Mouse (Mus musculus): Measurements from ENCODE around the gene Rhoq. TPM values are rescaled to one million over a fixed set of nuclear protein-coding genes. Genes with fewer than 3 reads are reported as not detected.

Gene Rhoq
- polyA plus RNA-seq, 1 experiment from 2014 or later = 13.1 TPM

DNA sequence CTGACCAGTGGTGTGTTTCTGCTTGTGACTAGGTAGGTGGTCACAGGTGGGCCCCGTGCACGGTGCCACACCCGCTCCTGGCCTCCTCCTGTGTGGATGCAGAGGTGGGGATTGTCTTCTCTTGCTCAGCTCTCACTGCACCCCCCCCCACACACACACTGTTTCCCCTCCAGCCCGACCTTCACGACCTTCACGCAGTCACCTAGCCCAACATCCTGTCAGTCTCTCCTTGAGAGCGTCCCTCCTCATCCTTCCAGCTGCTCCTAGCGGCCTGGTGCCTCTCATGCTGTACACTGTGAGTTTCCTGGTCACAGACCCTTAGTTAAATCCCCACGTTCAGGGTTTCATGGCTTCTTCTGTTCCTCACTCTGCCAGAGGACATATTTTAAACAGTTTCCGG is 13.5 kb downstream of the Rhoq start:
- H3K9ac ChIP-seq (ENCODE audit: low read depth, low read length) = no peak overlapping the region
- H3K4me2 ChIP-seq (replicated peaks; ENCODE audit: low read depth, low read length) = no peak overlapping the region
- no peaks in the 10 kb centered on the region for H3K27me3 ChIP-seq (ENCODE audit: control insufficient read depth, insufficient read depth, low read length)
- H3K4me3 ChIP-seq (ENCODE audit: low read depth, low read length) = no peak overlapping the region
- no peaks in the 10 kb centered on the region for H3K9me3 ChIP-seq (ENCODE audit: control insufficient read depth, low read length)
- no peaks in the 10 kb centered on the region for H3K4me1 ChIP-seq (replicated peaks; ENCODE audit: control insufficient read depth, insufficient read depth, low read length)
- ATAC-seq (ENCODE audit: low FRiP score) (no peak), DNase-seq (ENCODE audit: low spot score) (no peak)
- H3K36me3 ChIP-seq (ENCODE audit: control insufficient read depth, insufficient read depth, low read length) = no peaks in the 10 kb centered on the region
- WGBS = 79% methylated on average over 10 of the region's 10 CpGs
- no peak overlapping the region for H3K27ac ChIP-seq (ENCODE audit: low read depth, low read length)

DNA sequence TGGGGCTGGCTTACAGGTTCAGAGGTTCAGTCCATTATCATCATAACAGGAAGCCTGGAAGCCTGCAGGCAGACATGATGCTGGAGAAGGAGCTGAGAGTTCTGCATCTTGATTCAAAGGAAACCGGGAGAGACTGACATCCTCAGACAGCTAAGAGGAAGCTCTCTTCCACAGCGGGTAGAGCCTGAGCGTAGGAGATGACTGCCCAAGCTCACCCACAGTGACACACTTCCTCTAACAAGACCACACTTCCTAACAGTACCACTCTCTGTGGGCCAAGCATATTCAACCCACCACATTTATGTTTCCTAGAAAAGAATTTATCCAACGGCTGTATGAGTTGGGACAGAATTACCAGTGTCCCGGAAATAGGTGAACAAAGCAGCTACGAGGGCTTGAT is 15.6 kb downstream of the Rhoq start:
- ATAC-seq (ENCODE audit: low FRiP score) (no peak), DNase-seq (ENCODE audit: low spot score) (no peak)
- no peak overlapping the region for H3K4me3 ChIP-seq (ENCODE audit: low read depth, low read length)
- H3K9me3 ChIP-seq (ENCODE audit: control insufficient read depth, low read length) = no peaks in the 10 kb centered on the region
- no peaks in the 10 kb centered on the region for H3K4me1 ChIP-seq (replicated peaks; ENCODE audit: control insufficient read depth, insufficient read depth, low read length)
- no peaks in the 10 kb centered on the region for H3K27me3 ChIP-seq (ENCODE audit: control insufficient read depth, insufficient read depth, low read length)
- H3K27ac ChIP-seq (ENCODE audit: low read depth, low read length) = no peak overlapping the region
- 93% methylated on average over 6 of the region's 6 CpGs for WGBS
- no peak overlapping the region for H3K9ac ChIP-seq (ENCODE audit: low read depth, low read length)
- H3K36me3 ChIP-seq (ENCODE audit: control insufficient read depth, insufficient read depth, low read length) = no peaks in the 10 kb centered on the region
- no peak overlapping the region for H3K4me2 ChIP-seq (replicated peaks; ENCODE audit: low read depth, low read length)

DNA sequence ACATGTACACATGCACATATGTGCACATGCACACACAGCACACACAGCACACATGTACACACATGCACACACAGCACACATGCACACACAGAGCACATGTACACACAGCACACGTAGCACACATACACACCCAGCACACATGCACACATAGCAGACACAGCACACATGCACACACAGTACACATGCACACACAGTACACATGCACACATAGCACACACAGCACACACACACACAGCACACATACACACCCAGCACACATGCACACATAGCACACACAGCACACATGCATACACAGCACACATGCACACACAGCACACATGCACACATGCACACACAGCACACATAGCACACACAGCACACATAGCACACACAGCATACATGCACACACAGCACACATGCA is 18.3 kb downstream of the Rhoq start:
- Histone ChIP-seq H3K9ac (ENCODE audit: low read depth, low read length) (no peak overlapping the region), H3K36me3 (ENCODE audit: control insufficient read depth, insufficient read depth, low read length) (no peaks in the 10 kb centered on the region), H3K4me1 (replicated peaks; ENCODE audit: control insufficient read depth, insufficient read depth, low read length) (no peaks in the 10 kb centered on the region), H3K4me3 (ENCODE audit: low read depth, low read length) (no peak overlapping the region), H3K27me3 (ENCODE audit: control insufficient read depth, insufficient read depth, low read length) (no peaks in the 10 kb centered on the region), H3K9me3 (ENCODE audit: control insufficient read depth, low read length) (no peaks in the 10 kb centered on the region), H3K4me2 (replicated peaks; ENCODE audit: low read depth, low read length) (no peak overlapping the region), H3K27ac (ENCODE audit: low read depth, low read length) (no peak overlapping the region)
- ATAC-seq (ENCODE audit: low FRiP score) (no peak), DNase-seq (ENCODE audit: low spot score) (no peak)
- 100% methylated on average over 1 of the region's 1 CpGs for WGBS

DNA sequence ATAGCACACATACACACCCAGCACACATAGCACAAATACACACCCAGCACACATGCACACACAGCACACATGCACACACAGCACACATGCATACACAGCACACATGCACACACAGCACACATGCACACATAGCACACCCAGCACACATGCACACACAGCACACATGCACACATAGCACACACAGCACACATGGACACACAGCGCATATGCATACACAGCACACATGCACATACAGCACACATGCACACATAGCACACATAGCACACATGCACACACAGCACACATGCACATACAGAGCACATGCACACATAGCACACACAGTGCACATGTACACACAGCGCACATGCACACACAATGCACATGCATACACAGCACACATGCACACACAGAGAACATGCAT is 18.8 kb downstream of the Rhoq start:
- Histone ChIP-seq H3K4me1 (replicated peaks; ENCODE audit: control insufficient read depth, insufficient read depth, low read length) (no peaks in the 10 kb centered on the region), H3K4me3 (ENCODE audit: low read depth, low read length) (no peak overlapping the region), H3K27me3 (ENCODE audit: control insufficient read depth, insufficient read depth, low read length) (no peaks in the 10 kb centered on the region), H3K27ac (ENCODE audit: low read depth, low read length) (no peak overlapping the region), H3K4me2 (replicated peaks; ENCODE audit: low read depth, low read length) (no peak overlapping the region), H3K36me3 (ENCODE audit: control insufficient read depth, insufficient read depth, low read length) (no peaks in the 10 kb centered on the region), H3K9ac (ENCODE audit: low read depth, low read length) (no peak overlapping the region), H3K9me3 (ENCODE audit: control insufficient read depth, low read length) (no peaks in the 10 kb centered on the region)
- DNase-seq (ENCODE audit: low spot score) = no peak
- 96% methylated on average over 2 of the region's 2 CpGs for WGBS
- no peak for ATAC-seq (ENCODE audit: low FRiP score)

DNA sequence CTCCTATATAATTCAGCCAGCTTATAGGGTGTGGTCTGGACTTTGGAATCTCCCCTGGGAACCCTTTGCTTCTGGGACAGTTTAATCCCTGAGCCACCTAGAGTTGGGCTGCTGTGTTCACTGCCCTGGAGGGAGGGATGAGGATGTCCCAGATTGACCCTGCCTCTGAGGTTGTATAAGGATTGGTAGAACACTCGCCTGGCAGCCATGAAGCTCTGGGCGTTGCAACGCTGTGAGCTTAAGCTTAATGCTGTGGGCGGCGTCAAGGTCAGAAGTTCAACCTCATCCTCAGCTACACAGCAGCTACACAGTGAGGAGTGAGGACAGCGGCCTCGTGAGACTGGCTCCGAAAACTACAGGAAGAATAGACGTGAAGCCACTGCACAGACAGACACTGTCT is 19.6 kb downstream of the Rhoq start:
- Histone ChIP-seq H3K27ac (ENCODE audit: low read depth, low read length) (no peak overlapping the region), H3K9me3 (ENCODE audit: control insufficient read depth, low read length) (no peaks in the 10 kb centered on the region), H3K4me3 (ENCODE audit: low read depth, low read length) (no peak overlapping the region), H3K4me1 (replicated peaks; ENCODE audit: control insufficient read depth, insufficient read depth, low read length) (no peaks in the 10 kb centered on the region), H3K36me3 (ENCODE audit: control insufficient read depth, insufficient read depth, low read length) (no peaks in the 10 kb centered on the region), H3K4me2 (replicated peaks; ENCODE audit: low read depth, low read length) (no peak overlapping the region), H3K27me3 (ENCODE audit: control insufficient read depth, insufficient read depth, low read length) (no peaks in the 10 kb centered on the region), H3K9ac (ENCODE audit: low read depth, low read length) (no peak overlapping the region)
- 72% methylated on average over 9 of the region's 9 CpGs for WGBS
- ATAC-seq (ENCODE audit: low FRiP score) = no peak
- DNase-seq (ENCODE audit: low spot score) = no peak

DNA sequence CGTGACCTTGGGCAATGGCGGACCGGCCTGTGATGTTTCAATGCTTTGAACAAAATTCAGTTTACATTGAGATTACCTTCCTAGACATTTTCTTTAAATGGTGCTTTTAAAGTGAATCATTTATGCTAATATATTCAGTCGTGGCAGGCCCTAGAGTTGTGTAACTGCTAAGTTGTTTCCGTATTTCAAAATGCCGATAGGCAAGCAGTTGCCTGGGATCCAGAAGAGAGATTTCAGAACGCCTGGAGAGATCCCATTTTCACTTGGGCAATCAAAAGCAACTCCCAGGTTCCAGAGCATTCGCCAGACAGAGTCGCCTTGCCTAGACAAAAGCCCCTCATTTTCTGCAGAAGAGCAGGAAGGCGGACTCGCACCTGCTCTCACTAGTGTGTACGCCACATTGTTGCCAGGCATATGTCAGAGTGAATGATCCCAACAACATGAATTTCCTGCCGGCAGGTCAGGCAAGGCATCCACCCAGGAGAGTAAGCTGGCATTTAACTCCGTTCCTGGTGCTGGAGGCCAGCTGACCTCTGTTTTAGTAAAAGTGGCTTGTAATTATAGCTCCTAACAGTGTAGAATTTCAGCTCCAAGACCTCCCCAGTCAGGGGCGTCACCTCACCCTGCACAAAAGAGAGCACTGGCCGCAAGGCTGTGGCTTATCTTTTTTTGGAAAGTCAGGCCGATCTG is 23.7 kb downstream of the Rhoq start:
- no peak overlapping the region for H3K4me2 ChIP-seq (replicated peaks; ENCODE audit: low read depth, low read length)
- ATAC-seq (ENCODE audit: low FRiP score) = no peak
- H3K9ac ChIP-seq (ENCODE audit: low read depth, low read length) = no peak overlapping the region
- H3K9me3 ChIP-seq (ENCODE audit: control insufficient read depth, low read length) = no peaks in the 10 kb centered on the region
- no peak overlapping the region for H3K4me3 ChIP-seq (ENCODE audit: low read depth, low read length)
- 60% methylated on average over 17 of the region's 17 CpGs for WGBS
- no peaks in the 10 kb centered on the region; the same call in 1 of the 2 replicates for H3K4me1 ChIP-seq (replicated peaks; ENCODE audit: control insufficient read depth, insufficient read depth, low read length)
- DNase-seq (ENCODE audit: low spot score) = peak; percentile 28
- no peaks in the 10 kb centered on the region for H3K27me3 ChIP-seq (ENCODE audit: control insufficient read depth, insufficient read depth, low read length)
- H3K36me3 ChIP-seq (ENCODE audit: control insufficient read depth, insufficient read depth, low read length) = no peaks in the 10 kb centered on the region
- H3K27ac ChIP-seq (ENCODE audit: low read depth, low read length) = no peak overlapping the region; the same call in 1 of the 2 replicates

DNA sequence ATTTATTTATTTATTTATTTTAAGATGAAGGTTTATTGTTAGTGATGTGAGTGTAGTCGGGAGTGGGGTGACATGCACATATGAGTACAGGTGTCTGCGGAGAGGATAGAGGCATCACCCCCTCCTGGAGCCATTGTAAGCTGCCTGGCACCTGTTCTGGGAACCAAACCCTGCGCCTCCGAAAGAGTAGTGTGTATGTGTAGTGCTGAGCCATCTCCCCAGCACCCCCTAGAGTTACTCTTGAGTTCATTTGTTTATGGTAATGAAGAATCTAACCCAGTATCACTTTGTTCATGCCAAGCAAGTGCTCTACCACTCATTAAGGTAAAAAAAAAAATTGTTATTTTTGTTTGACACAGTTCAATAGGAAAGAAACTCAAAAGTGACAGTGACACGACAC is 25.3 kb downstream of the Rhoq start:
- Histone ChIP-seq H3K27ac (ENCODE audit: low read depth, low read length) (no peak overlapping the region), H3K4me1 (replicated peaks; ENCODE audit: control insufficient read depth, insufficient read depth, low read length) (no peaks in the 10 kb centered on the region; the same call in 1 of the 2 replicates)
- ATAC-seq (ENCODE audit: low FRiP score) = no peak

DNA sequence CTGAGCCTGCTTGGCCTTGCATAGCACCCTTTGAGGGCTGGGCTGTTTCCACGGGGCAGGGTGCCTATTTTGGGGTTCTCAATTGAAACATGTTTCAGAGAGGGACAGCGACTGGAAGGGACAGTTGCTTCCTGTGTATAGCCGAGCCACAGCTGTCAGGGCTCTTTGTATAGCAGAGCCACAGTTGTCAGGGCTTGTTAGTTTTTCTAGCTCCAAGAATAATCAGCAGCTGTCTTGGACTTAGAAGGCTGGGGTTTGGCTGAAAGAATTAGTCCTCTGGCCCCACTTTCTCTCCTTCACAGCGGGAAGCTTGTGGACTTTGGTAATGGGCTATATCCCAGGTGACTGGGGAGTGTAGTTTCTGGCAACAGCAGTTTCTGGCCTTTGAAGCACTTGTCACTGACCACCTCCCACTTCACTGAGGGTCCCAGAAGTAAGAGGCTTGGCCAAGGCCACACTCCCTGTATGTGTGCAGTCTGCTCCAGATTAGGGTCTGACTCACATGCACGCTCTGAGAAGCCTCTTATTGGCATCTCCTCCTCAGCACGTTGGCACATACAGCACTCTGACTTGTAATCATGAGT is 25.8 kb downstream of the Rhoq start:
- DNase-seq (ENCODE audit: low spot score) = no peak
- Histone ChIP-seq H3K27me3 (ENCODE audit: control insufficient read depth, insufficient read depth, low read length) (no peaks in the 10 kb centered on the region), H3K36me3 (ENCODE audit: control insufficient read depth, insufficient read depth, low read length) (no peaks in the 10 kb centered on the region), H3K4me2 (replicated peaks; ENCODE audit: low read depth, low read length) (no peak overlapping the region), H3K9me3 (ENCODE audit: control insufficient read depth, low read length) (no peaks in the 10 kb centered on the region), H3K27ac (ENCODE audit: low read depth, low read length) (no peak overlapping the region), H3K4me3 (ENCODE audit: low read depth, low read length) (no peak overlapping the region), H3K4me1 (replicated peaks; ENCODE audit: control insufficient read depth, insufficient read depth, low read length) (no peaks in the 10 kb centered on the region; the same call in 1 of the 2 replicates), H3K9ac (ENCODE audit: low read depth, low read length) (no peak overlapping the region)
- no peak for ATAC-seq (ENCODE audit: low FRiP score)
- 67% methylated on average over 6 of the region's 6 CpGs for WGBS

More for the DNA sequence above, 25.3 kb downstream of the Rhoq start:
- Histone ChIP-seq H3K36me3 (ENCODE audit: control insufficient read depth, insufficient read depth, low read length) (no peaks in the 10 kb centered on the region), H3K4me2 (replicated peaks; ENCODE audit: low read depth, low read length) (no peak overlapping the region), H3K27me3 (ENCODE audit: control insufficient read depth, insufficient read depth, low read length) (no peaks in the 10 kb centered on the region), H3K4me3 (ENCODE audit: low read depth, low read length) (no peak overlapping the region), H3K9ac (ENCODE audit: low read depth, low read length) (no peak overlapping the region), H3K9me3 (ENCODE audit: control insufficient read depth, low read length) (no peaks in the 10 kb centered on the region)
- peak; percentile 4 for DNase-seq (ENCODE audit: low spot score)
- WGBS = 89% methylated on average over 5 of the region's 5 CpGs

DNA sequence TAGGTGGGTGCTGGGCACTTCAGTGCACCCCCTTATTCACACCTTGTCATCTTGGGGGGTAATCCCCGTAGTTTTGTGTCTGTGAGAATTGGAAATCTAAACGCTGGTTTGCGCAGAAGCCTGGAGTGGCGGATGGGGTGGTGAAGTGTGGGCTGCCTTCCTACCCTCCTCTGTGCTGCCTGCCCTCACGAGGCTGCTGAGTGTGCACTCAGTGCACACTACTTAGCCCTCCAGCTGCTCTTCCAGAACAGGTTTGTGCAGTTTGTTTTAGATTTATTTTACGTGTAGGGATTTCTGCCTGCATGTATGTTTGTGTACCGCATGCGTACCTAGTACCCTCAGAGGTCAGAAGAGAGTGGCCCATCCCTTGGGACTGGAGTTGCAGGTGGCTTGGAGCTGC is 28.4 kb downstream of the Rhoq start:
- no peak overlapping the region for H3K4me2 ChIP-seq (replicated peaks; ENCODE audit: low read depth, low read length)
- no peaks in the 10 kb centered on the region for H3K36me3 ChIP-seq (ENCODE audit: control insufficient read depth, insufficient read depth, low read length)
- no peak overlapping the region for H3K27ac ChIP-seq (ENCODE audit: low read depth, low read length)
- no peak overlapping the region for H3K4me3 ChIP-seq (ENCODE audit: low read depth, low read length)
- DNase-seq (ENCODE audit: low spot score) = no peak
- no peaks in the 10 kb centered on the region; the same call in 1 of the 2 replicates for H3K4me1 ChIP-seq (replicated peaks; ENCODE audit: control insufficient read depth, insufficient read depth, low read length)
- no peak for ATAC-seq (ENCODE audit: low FRiP score)
- WGBS = 96% methylated on average over 8 of the region's 8 CpGs
- no peak overlapping the region for H3K9ac ChIP-seq (ENCODE audit: low read depth, low read length)
- H3K9me3 ChIP-seq (ENCODE audit: control insufficient read depth, low read length) = no peaks in the 10 kb centered on the region
- no peaks in the 10 kb centered on the region for H3K27me3 ChIP-seq (ENCODE audit: control insufficient read depth, insufficient read depth, low read length)
